Mouse (Mus musculus) midbrain, embryonic 14.5 days (tissue): ENCODE results near the gene Bmyc. TPM values are rescaled to one million over a fixed set of nuclear protein-coding genes. Genes with fewer than 3 reads are reported as not detected.

ENCODE experiments used
- ATAC-seq: fragments of 200-750 bp; cut with Nextera tagmentation; 2 replicates; pipeline ENCODE4 v1.8.0; 2017; ENCODE audit warnings: moderate number of reproducible peaks, moderate library complexity; ENCODE audit not compliant: low FRiP score, low TSS enrichment
- DNase-seq: peaks from one replicate; pipeline ENCODE4 v3.0.0-alpha.2; 2015
- H3K27ac ChIP-seq: fragments of 300-500 bp; sonication (generic); replicated peaks from 2 replicates; pipeline ENCODE4 v1.5.1; 2014; ENCODE audit warnings: mild to moderate bottlenecking, low read depth, low read length, moderate library complexity
- H3K27me3 ChIP-seq: fragments of 300-500 bp; sonication (generic); 2 replicates; pipeline ENCODE4 v1.6.1; 2014; ENCODE audit warnings: low read length, control low read depth, mixed read lengths; ENCODE audit not compliant: control insufficient read depth, insufficient read depth
- H3K36me3 ChIP-seq: fragments of 300-500 bp; sonication (generic); 2 replicates; pipeline ENCODE4 v1.6.1; 2014; ENCODE audit warnings: low read length, control low read depth; ENCODE audit not compliant: control insufficient read depth, insufficient read depth
- H3K4me1 ChIP-seq: fragments of 300-500 bp; sonication (generic); 2 replicates; pipeline ENCODE4 v1.6.1; 2014; ENCODE audit warnings: mild to moderate bottlenecking, antibody characterized with exemption, low read length, control low read depth; ENCODE audit not compliant: control insufficient read depth, insufficient read depth
- H3K4me2 ChIP-seq: fragments of 300-500 bp; sonication (generic); 2 replicates; pipeline ENCODE4 v1.6.1; 2014; ENCODE audit warnings: mild to moderate bottlenecking, low read length, moderate library complexity
- H3K4me3 ChIP-seq: fragments of 300-500 bp; sonication (generic); replicated peaks from 2 replicates; pipeline ENCODE4 v1.5.1; 2014; ENCODE audit warnings: low read depth, low read length
- H3K9ac ChIP-seq: fragments of 300-500 bp; sonication (generic); replicated peaks from 2 replicates; pipeline ENCODE4 v1.6.1; 2014; ENCODE audit warnings: mild to moderate bottlenecking, low read length, moderate library complexity
- H3K9me3 ChIP-seq: fragments of 300-500 bp; sonication (generic); 2 replicates; pipeline ENCODE4 v1.6.1; 2016; ENCODE audit warnings: low read length, control low read depth, mixed read lengths; ENCODE audit not compliant: control insufficient read depth
- WGBS: fragments of 180-500 bp; shearing (Covaris S2); extraction: QIAGEN DNeasy Blood & Tissue Kit; methylation state at CpG from one replicate; pipeline ENCODE4 v1.1.7; 2014; 5-methylcytosine and 5-hydroxymethylcytosine counted together
- polyA plus RNA-seq: library from polyadenylated mRNA; unstranded; fragments of >200 nt; fragmentation: Nextera tagmentation; extraction: Ambion mirVana; gene quantifications from 2 replicates; pipeline ENCODE4 v1.2.1, GENCODE M21; 2014

Gene Bmyc
- polyA plus RNA-seq, result 114 and 151 TPM in 2 replicates

- DNase-seq (peak; percentile 95), ATAC-seq (peak; percentile 94)
- H3K9me3 ChIP-seq, result no peaks in the 10 kb centered on the region
- H3K4me3 ChIP-seq, result peak within 1 kb of the TSS; percentile 75
- peak within 1 kb of the TSS; percentile 83 for H3K9ac ChIP-seq
- peak within 1 kb of the TSS; percentile 81 for H3K4me2 ChIP-seq
- WGBS, result under 1% methylated on average over 78 of the region's 78 CpGs
- H3K27ac ChIP-seq, result peak within 1 kb of the TSS; percentile 91
- peaks cover 17% of the 10 kb centered on the region for H3K4me1 ChIP-seq
- no peaks in the 10 kb centered on the region for H3K36me3 ChIP-seq
- no peaks in the 10 kb centered on the region for H3K27me3 ChIP-seq
These were observed at the start of gene Bmyc for GRCm38 (mm10) chr2:25706643-25707481. Gene Bmyc (plus strand): TSS chr2:25706739.

- DNase-seq, result no peak
- Histone ChIP-seq H3K36me3 (no peaks in the 10 kb centered on the region), H3K27ac (no peak overlapping the region), H3K27me3 (no peaks in the 10 kb centered on the region), H3K9me3 (no peaks in the 10 kb centered on the region), H3K4me2 (no peak overlapping the region), H3K4me3 (no peak overlapping the region), H3K4me1 (no peaks in the 10 kb centered on the region), H3K9ac (no peak overlapping the region)
- WGBS, result 81% methylated on average over 4 of the region's 4 CpGs
- no peak for ATAC-seq
These were observed 49.3 kb upstream of the Bmyc start for GRCm38 (mm10) chr2:25657246-25657645.

- H3K4me3 ChIP-seq, result no peak within 1 kb of the TSS
- H3K4me2 ChIP-seq, result no peak within 1 kb of the TSS
- H3K27ac ChIP-seq, result no peak within 1 kb of the TSS
- no peaks in the 10 kb centered on the region for H3K36me3 ChIP-seq
- no peak within 1 kb of the TSS for H3K9ac ChIP-seq
- DNase-seq (no peak), ATAC-seq (no peak)
- H3K9me3 ChIP-seq, result no peaks in the 10 kb centered on the region
- no peaks in the 10 kb centered on the region for H3K27me3 ChIP-seq
- no peaks in the 10 kb centered on the region for H3K4me1 ChIP-seq
These were observed 48.9 kb upstream of the Bmyc start, which contains the start of gene Lcn5 for GRCm38 (mm10) chr2:25657652-25658051. Gene Lcn5 (plus strand): TSS chr2:25657952.

- H3K27ac ChIP-seq, result no peak overlapping the region
- no peaks in the 10 kb centered on the region for H3K27me3 ChIP-seq
These were observed 46.3 kb upstream of the Bmyc start for GRCm38 (mm10) chr2:25660279-25660678.

GRCm38 (mm10) chr2:25661245-25661970, 45.1 kb upstream of the Bmyc start:
- H3K36me3 ChIP-seq, result no peaks in the 10 kb centered on the region
- no peak for DNase-seq

More at GRCm38 (mm10) chr2:25660279-25660678, 46.3 kb upstream of the Bmyc start:
- H3K9ac ChIP-seq, result no peak overlapping the region
- no peaks in the 10 kb centered on the region for H3K36me3 ChIP-seq
- H3K4me3 ChIP-seq, result no peak overlapping the region
- no peaks in the 10 kb centered on the region for H3K4me1 ChIP-seq
- WGBS, result 93% methylated on average over 8 of the region's 8 CpGs
- H3K4me2 ChIP-seq, result no peak overlapping the region
- DNase-seq, result no peak
- no peak for ATAC-seq
- no peaks in the 10 kb centered on the region for H3K9me3 ChIP-seq

GRCm38 (mm10) chr2:25663511-25663910, 43.0 kb upstream of the Bmyc start:
- DNase-seq, result peak; percentile 59
- 73% methylated on average over 1 of the region's 1 CpGs for WGBS
- no peak for ATAC-seq

More at GRCm38 (mm10) chr2:25661245-25661970, 45.1 kb upstream of the Bmyc start:
- no peak overlapping the region for H3K27ac ChIP-seq
- no peak overlapping the region for H3K4me2 ChIP-seq
- H3K9ac ChIP-seq, result no peak overlapping the region
- ATAC-seq, result no peak
- H3K4me1 ChIP-seq, result no peaks in the 10 kb centered on the region
- H3K27me3 ChIP-seq, result no peaks in the 10 kb centered on the region
- no peaks in the 10 kb centered on the region for H3K9me3 ChIP-seq
- H3K4me3 ChIP-seq, result no peak overlapping the region
- WGBS, result 89% methylated on average over 6 of the region's 6 CpGs

GRCm38 (mm10) chr2:25664125-25664524, 42.4 kb upstream of the Bmyc start:
- Histone ChIP-seq H3K27me3 (no peaks in the 10 kb centered on the region), H3K36me3 (no peaks in the 10 kb centered on the region), H3K27ac (no peak overlapping the region), H3K4me2 (no peak overlapping the region), H3K9ac (no peak overlapping the region), H3K4me3 (no peak overlapping the region), H3K9me3 (no peaks in the 10 kb centered on the region), H3K4me1 (no peaks in the 10 kb centered on the region)
- 90% methylated on average over 5 of the region's 5 CpGs for WGBS
- no peak for ATAC-seq
- DNase-seq, result no peak

More at GRCm38 (mm10) chr2:25663511-25663910, 43.0 kb upstream of the Bmyc start:
- H3K4me1 ChIP-seq, result no peaks in the 10 kb centered on the region
- H3K9me3 ChIP-seq, result no peaks in the 10 kb centered on the region
- no peak overlapping the region for H3K9ac ChIP-seq
- no peaks in the 10 kb centered on the region for H3K27me3 ChIP-seq
- no peak overlapping the region for H3K4me3 ChIP-seq
- H3K36me3 ChIP-seq, result no peaks in the 10 kb centered on the region
- no peak overlapping the region for H3K27ac ChIP-seq
- no peak overlapping the region for H3K4me2 ChIP-seq

GRCm38 (mm10) chr2:25666516-25666915, 40.0 kb upstream of the Bmyc start:
- Histone ChIP-seq H3K4me3 (no peak overlapping the region), H3K27me3 (no peaks in the 10 kb centered on the region), H3K4me2 (no peak overlapping the region), H3K4me1 (no peaks in the 10 kb centered on the region), H3K9me3 (no peaks in the 10 kb centered on the region), H3K36me3 (no peaks in the 10 kb centered on the region), H3K27ac (no peak overlapping the region), H3K9ac (no peak overlapping the region)
- DNase-seq (no peak), ATAC-seq (no peak)
- 73% methylated on average over 1 of the region's 1 CpGs for WGBS
